In genomic region chr12:16351751-16352150, GRCm38 (mm10) we compare ENCODE assay signal across 26 mouse cellular contexts.
"Had no signal": no experiment of that assay in that cellular context is flagged by ENCODE, and none has a peak within 500 bp of the region (broad histone marks: within the 10 kb centered on the region; RNA-seq: fewer than 3 reads in every experiment).

No protein-coding gene starts in this region.

- DNase-seq: gastrocnemius, adult 2 months; gastrocnemius, postnatal 10 days; gastrocnemius, postnatal 36 days; heart, adult 18-20 months; heart, postnatal 14 days; heart, postnatal 36 days; kidney, adult 18-20 months; kidney, adult 8-10 months; kidney, postnatal 10 days; kidney, postnatal 25 days; kidney, postnatal 4 days; layer of hippocampus, postnatal 36 days; left cerebral cortex, postnatal 4 days had no signal

- H3K4me2 ChIP-seq: heart, embryonic 11.5 days; heart, embryonic 13.5 days; heart, embryonic 15.5 days; hindbrain, embryonic 12.5 days; hindbrain, embryonic 14.5 days; intestine, embryonic 15.5 days; limb, embryonic 13.5 days; limb, embryonic 15.5 days; liver, embryonic 12.5 days had no signal

- H3K4me3 ChIP-seq: gastrocnemius, adult 2 months; heart, embryonic 13.5 days; heart, embryonic 15.5 days; hindbrain, embryonic 12.5 days; intestine, embryonic 15.5 days; layer of hippocampus, adult 2 months; limb, embryonic 13.5 days; limb, embryonic 15.5 days; liver, embryonic 12.5 days had no signal

- H3K9ac ChIP-seq: heart, embryonic 13.5 days; heart, embryonic 15.5 days; hindbrain, embryonic 12.5 days; hindbrain, embryonic 14.5 days; intestine, embryonic 15.5 days; limb, embryonic 13.5 days; limb, embryonic 15.5 days; liver, embryonic 12.5 days had no signal

- H3K27me3 ChIP-seq: heart, embryonic 13.5 days; heart, embryonic 15.5 days; hindbrain, embryonic 12.5 days; intestine, embryonic 15.5 days; limb, embryonic 13.5 days; limb, embryonic 15.5 days; liver, embryonic 12.5 days had no signal

- H3K27ac ChIP-seq: gastrocnemius, adult 2 months; heart, embryonic 13.5 days; heart, embryonic 15.5 days; hindbrain, embryonic 12.5 days; hindbrain, embryonic 14.5 days; intestine, embryonic 15.5 days; layer of hippocampus, adult 2 months; limb, embryonic 13.5 days; limb, embryonic 15.5 days; liver, embryonic 12.5 days had no signal

- ATAC-seq: hindbrain, embryonic 16.5 days; inflammation-experienced regulatory T-cells, adult 6 months; intestine, embryonic 15.5 days; intestine, postnatal 0 days; liver, embryonic 12.5 days had no signal

- H3K9me3 ChIP-seq: heart, embryonic 15.5 days; hindbrain, embryonic 12.5 days; intestine, embryonic 15.5 days; limb, embryonic 13.5 days; limb, embryonic 15.5 days; liver, embryonic 12.5 days had no signal

- H3K36me3 ChIP-seq: heart, embryonic 13.5 days; heart, embryonic 15.5 days; hindbrain, embryonic 12.5 days; intestine, embryonic 15.5 days; limb, embryonic 13.5 days; limb, embryonic 15.5 days; liver, embryonic 12.5 days had no signal

- H3K4me1 ChIP-seq: heart, embryonic 15.5 days; hindbrain, embryonic 12.5 days; intestine, embryonic 15.5 days; limb, embryonic 13.5 days; limb, embryonic 15.5 days; liver, embryonic 12.5 days had no signal
